Mouse (Mus musculus) bone marrow, adult 2 months (tissue): ENCODE data around the gene Stx4a.

Source experiments
- CTCF ChIP-seq: fragments of 200-500 bp; IDR thresholded peaks from 2 replicates; pipeline ENCODE4 v1.5.1; 2011; ENCODE audit warnings: low read length, control low read depth; ENCODE audit not compliant: control insufficient read depth, insufficient read depth
- POLR2A ChIP-seq: fragments of 200-500 bp; IDR thresholded peaks from 2 replicates; pipeline ENCODE4 v1.6.1; 2011; ENCODE audit warnings: low read depth, mild to moderate bottlenecking, control low read depth, low read length, borderline replicate concordance; ENCODE audit not compliant: control insufficient read depth

GRCm38 (mm10) chr7:127895442-127895841 lies 71.3 kb downstream of the Stx4a start, which contains the start of the genes Gm21974 and Vkorc1:
- TF ChIP-seq POLR2A (peak; percentile 72; the same call in 1 of the 2 replicates), CTCF (peak; percentile 43; the same call in 1 of the 2 replicates)
